ENCODE assay signal across 12 mouse cellular contexts in the genomic region with DNA sequence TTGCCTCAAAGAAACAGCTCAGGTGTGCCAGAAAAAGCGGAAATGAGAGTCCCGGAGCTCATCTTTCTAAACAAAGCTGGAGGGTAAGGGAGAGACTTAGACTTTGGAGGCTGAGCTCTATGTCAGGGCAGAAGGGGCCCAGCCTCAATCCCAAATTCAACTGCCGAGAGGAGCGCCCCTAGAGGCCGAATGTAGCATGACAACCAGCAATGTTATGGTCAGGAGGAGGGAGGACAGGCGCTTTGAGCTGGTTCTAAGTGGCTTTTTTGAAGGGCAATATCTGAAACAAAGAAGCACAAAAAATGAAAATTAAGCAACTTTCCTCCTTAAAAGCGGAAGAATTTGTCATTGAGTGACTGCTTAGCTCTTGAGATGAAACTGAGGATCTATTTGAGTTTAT. TPM values are rescaled to one million over a fixed set of nuclear protein-coding genes. Genes with fewer than 3 reads are reported as not detected.
A peak's percentile ranks its signal among the peaks of the same experiment; 100 is the strongest.
DNase-seq lines count a peak whose midpoint lies in the region; ATAC-seq and TF ChIP-seq lines count a peak whose summit lies in the region.
"Not testable (repeated sequence)": the region's sequence is repeated elsewhere in the genome, so short reads cannot be mapped to it uniquely, and the experiment has no call there.
"Had no signal": no experiment of that assay in that cellular context is flagged by ENCODE, and none has a peak within 500 bp of the region (broad histone marks: within the 10 kb centered on the region; RNA-seq: fewer than 3 reads in every experiment).

No protein-coding gene starts in this region.

- H3K27ac ChIP-seq in ES-E14 (ENCODE audit: insufficient read depth, low read depth, low read length, poor library complexity, severe bottlenecking); embryonic facial prominence, embryonic 11.5 days (replicated peaks; ENCODE audit: low read depth, low read length): not testable (repeated sequence)

- not testable (repeated sequence) for H3K4me1 ChIP-seq in ES-E14 (ENCODE audit: control insufficient read depth in 2 of 2, insufficient read depth in 2 of 2, low read length in 2 of 2, poor library complexity in 1 of 2); embryonic facial prominence, embryonic 11.5 days (ENCODE audit: control insufficient read depth, insufficient read depth, low read length)

- H3K4me3 ChIP-seq in ES-E14 (ENCODE audit: insufficient read depth in 1 of 2, low read depth in 1 of 2, low read length in 2 of 2, poor library complexity in 1 of 2, severe bottlenecking in 1 of 2); embryonic facial prominence, embryonic 11.5 days (ENCODE audit: low read depth, low read length): not testable (repeated sequence)

- WGBS in embryonic facial prominence, embryonic 11.5 days: 17% methylated on average over 5 of the region's 7 CpGs

- not testable (repeated sequence) for H3K27me3 ChIP-seq in embryonic facial prominence, embryonic 11.5 days (ENCODE audit: control insufficient read depth, insufficient read depth, low read length)

- not testable (repeated sequence) for H3K4me2 ChIP-seq in embryonic facial prominence, embryonic 11.5 days (ENCODE audit: low read depth, low read length)

- not testable (repeated sequence) for TF ChIP-seq POLR2A in brain, embryonic 14.5 days (IDR thresholded peaks at IDR 0.05; ENCODE audit: borderline replicate concordance, extremely low read depth, insufficient read depth, insufficient read length, poor library complexity, severe bottlenecking)

- in situ Hi-C loops in ES-E14 (cut with MboI; ENCODE audit: low sequenced_read_pairs in 2 of 2, unreplicated experiment in 2 of 2): not testable (repeated sequence)

- not testable (repeated sequence) for H3K36me3 ChIP-seq in ES-E14 (ENCODE audit: control insufficient read depth, insufficient read depth, low read length, poor library complexity, severe bottlenecking); embryonic facial prominence, embryonic 11.5 days (replicated peaks; ENCODE audit: control insufficient read depth, insufficient read depth, low read depth, low read length)

- not testable (repeated sequence) for H3K9me3 ChIP-seq in ES-E14 (ENCODE audit: control insufficient read depth, insufficient read depth, low read depth, low read length); embryonic facial prominence, embryonic 11.5 days (replicated peaks; ENCODE audit: control insufficient read depth, low read length)

- not testable (repeated sequence) for H3K9ac ChIP-seq in ES-E14 (ENCODE audit: insufficient read depth, low read depth, low read length, poor library complexity, severe bottlenecking); embryonic facial prominence, embryonic 11.5 days (replicated peaks; ENCODE audit: low read length)

- not testable (repeated sequence) for ATAC-seq in embryonic facial prominence, embryonic 11.5 days (replicated peaks; ENCODE audit: insufficient number of reproducible peaks, low FRiP score, low TSS enrichment, low read depth)

- peak; percentile 66 for TF ChIP-seq CTCF in brain, embryonic 14.5 days (IDR thresholded peaks at IDR 0.05; ENCODE audit: borderline replicate concordance, extremely low read depth, insufficient read depth, insufficient read length)

- DNase-seq in ES-E14 (ENCODE audit: low read depth, low spot score): peak; percentile 49
- DNase-seq in brain, embryonic 14.5 days (ENCODE audit: low read depth): peak; percentile 11
- peak; percentile 57 for DNase-seq in embryonic facial prominence, embryonic 11.5 days (ENCODE audit: low spot score)
- DNase-seq in heart, postnatal 4 days: peak; percentile 60
- DNase-seq in layer of hippocampus, adult 9-10 months (ENCODE audit: low spot score): peak; percentile 3
- peak; percentile 30 to 71 for DNase-seq in lung, postnatal 4 days
- peak; percentile 31 for DNase-seq in right cerebral cortex, postnatal 14 days
- peak; percentile 74 for DNase-seq in thymus, postnatal 25 days

RNA-seq across cellular contexts. Expression of gene Ly6c2, which starts 7.0 kb away (rescaled TPM):
- total RNA-seq in ES-E14 (2012; rRNA removed): not detected in 2 replicates
- 0.22 and 0.23 TPM in 2 replicates for polyA plus RNA-seq in brain, embryonic 14.5 days (2012; rRNA removed)
- 0.71 TPM in 1 of 2 replicates, not detected in the other for polyA plus RNA-seq in embryonic facial prominence, embryonic 11.5 days (2014; fragmentation: Nextera tagmentation; extraction: Ambion mirVana)
- 1 to 10 TPM; 1.9 to 2.5 TPM for total RNA-seq in heart, postnatal 4 days (2021)
- polyA plus RNA-seq: forebrain, embryonic 13.5 days had no signal

RNA-seq across cellular contexts. Expression of gene Ly6g, which starts 36.3 kb away (rescaled TPM):
- total RNA-seq in ES-E14 (2012; rRNA removed): not detected in 2 replicates
- polyA plus RNA-seq in brain, embryonic 14.5 days (2012; rRNA removed): not detected in 2 replicates
- 0.22 TPM in 1 of 2 replicates, not detected in the other for polyA plus RNA-seq in embryonic facial prominence, embryonic 11.5 days (2014; fragmentation: Nextera tagmentation; extraction: Ambion mirVana)
- under 1 TPM in 1 of 2 experiments, not detected in 1; 0.68 TPM for total RNA-seq in heart, postnatal 4 days (2021)
- total RNA-seq: layer of hippocampus, postnatal 14 days had no signal
- polyA plus RNA-seq: forebrain, embryonic 13.5 days; heart, embryonic 15.5 days; macrophage had no signal

Comparison
In these comparisons a context has a peak if more than half of its experiments do, and no peak if none do; other contexts are left out.
1. DNase-seq: peak in every context shown above with its lines; median percentile 74 in thymus, postnatal 25 days; 60 in heart, postnatal 4 days; 57 in embryonic facial prominence, embryonic 11.5 days; 50 in lung, postnatal 4 days; 49 in ES-E14; 31 in right cerebral cortex, postnatal 14 days; 11 in brain, embryonic 14.5 days; 3 in layer of hippocampus, adult 9-10 months.